Mouse (Mus musculus): ENCODE data around the gene Mrgpra6. TPM values are rescaled to one million over a fixed set of nuclear protein-coding genes. Genes with fewer than 3 reads are reported as not detected.

The Mrgpra6 gene
- not detected in 2 replicates for polyA plus RNA-seq (2012; rRNA removed)

DNA sequence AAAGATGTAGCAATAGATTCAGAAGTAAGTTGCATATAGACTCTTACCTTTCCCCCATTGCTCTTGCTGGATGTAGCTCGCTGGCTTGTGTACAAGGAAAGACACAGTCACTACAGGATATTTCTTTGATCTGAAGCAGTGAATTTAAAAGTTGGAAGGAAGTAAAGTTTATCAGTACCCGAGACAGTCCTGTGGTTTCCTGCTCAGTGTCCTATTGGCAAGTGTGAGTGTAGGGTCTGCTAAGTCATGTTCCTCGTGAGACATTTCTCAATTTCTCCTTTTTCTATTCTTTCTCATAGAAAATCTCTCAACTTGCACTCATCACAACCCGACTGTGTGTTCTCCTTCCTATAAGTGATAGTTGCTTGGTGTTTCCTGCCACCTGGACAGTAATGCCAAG lies at the start of gene Mrgpra6:
Gene Mrgpra6 (minus strand): TSS at position 91 of the 400 bp plus-strand sequence.

DNA sequence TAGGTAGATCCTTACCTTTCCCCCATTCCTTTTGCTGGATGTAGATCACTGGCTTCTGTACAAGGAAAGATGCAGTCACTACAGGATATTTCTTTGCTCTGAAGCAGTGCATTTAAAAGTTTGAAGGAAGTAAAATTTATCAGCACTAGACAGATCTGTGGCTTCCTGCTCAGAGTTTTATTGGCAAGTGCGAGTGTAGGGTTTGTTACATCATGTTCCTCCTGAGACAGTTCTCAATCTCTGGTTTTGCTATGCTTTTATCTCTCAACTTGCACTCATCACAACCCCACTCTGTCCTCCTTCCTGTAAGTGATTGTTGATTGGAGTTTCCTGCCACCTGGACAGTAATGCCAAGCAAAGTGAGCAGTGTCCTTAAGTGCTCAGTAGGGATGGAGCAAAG lies 48.0 kb upstream of the Mrgpra6 start, which contains the start of gene Mrgpra9:
Gene Mrgpra9 (minus strand): TSS at position 79 of the 400 bp plus-strand sequence.

Other genes starting within 250 kb of the Mrgpra6 start
- 9.2 and 12.0 TPM in 2 replicates for gene Uevld, start 246.4 kb downstream of the Mrgpra6 start, polyA plus RNA-seq (2012; rRNA removed)
- gene Gm9999, start 221.3 kb downstream of the Mrgpra6 start, polyA plus RNA-seq (2012; rRNA removed), result not detected in 2 replicates
- 6.8 and 8.6 TPM in 2 replicates for gene Spty2d1, start 196.5 kb downstream of the Mrgpra6 start, polyA plus RNA-seq (2012; rRNA removed)
- gene Tmem86a, start 154.3 kb downstream of the Mrgpra6 start, polyA plus RNA-seq (2012; rRNA removed), result 7.8 and 11.0 TPM in 2 replicates
- gene Ptpn5, start 71.2 kb downstream of the Mrgpra6 start, polyA plus RNA-seq (2012; rRNA removed), result 23.2 and 24.5 TPM in 2 replicates
- not detected in 2 replicates for gene Mrgpra9, start 47.9 kb upstream of the Mrgpra6 start, polyA plus RNA-seq (2012; rRNA removed)
- gene Mrgpra1, start 149.3 kb upstream of the Mrgpra6 start, polyA plus RNA-seq (2012; rRNA removed), result not detected in 2 replicates
- gene Mrgpra2a, start 247.2 kb upstream of the Mrgpra6 start, polyA plus RNA-seq (2012; rRNA removed), result not detected in 2 replicates